Mouse (Mus musculus) small intestine, adult 2 months (tissue): Measurements from ENCODE around the gene Lgals3.

Experiments
- CTCF ChIP-seq: fragments of 200-500 bp; IDR thresholded peaks from 2 replicates; pipeline ENCODE4 v1.5.1; 2012; ENCODE audit warnings: low read depth, mild to moderate bottlenecking, control low read depth, inconsistent platforms, low read length, moderate library complexity, mixed read lengths; ENCODE audit not compliant: insufficient replicate concordance, insufficient read length; ENCODE audit errors: extremely low read depth
- POLR2A ChIP-seq: fragments of 200-500 bp; IDR thresholded peaks from 2 replicates; pipeline ENCODE4 v1.6.1; 2012; ENCODE audit warnings: low read depth, mild to moderate bottlenecking, control low read depth, inconsistent platforms, low read length, moderate library complexity

GRCm38 (mm10) chr14:47367461-47367860 lies at the start of gene Lgals3:
- TF ChIP-seq POLR2A = no peak
- TF ChIP-seq CTCF = no peak
